Mouse (Mus musculus): ENCODE results near the gene Nrg3. TPM values are rescaled to one million over a fixed set of nuclear protein-coding genes. Genes with fewer than 3 reads are reported as not detected.

Gene Nrg3
- total RNA-seq (2021): 10 to 100 TPM; 71.0 to 79.6 TPM
- long read RNA-seq, experiment 1, partial matches to known transcripts: 1 of 10 reads
- long read RNA-seq, experiment 1, other reads (novel, unspliced or antisense): 9 of 10 reads
- long read RNA-seq, experiment 2, partial matches to known transcripts: 6 of 10 reads
- long read RNA-seq, experiment 2, other reads (novel, unspliced or antisense): 4 of 10 reads

DNA sequence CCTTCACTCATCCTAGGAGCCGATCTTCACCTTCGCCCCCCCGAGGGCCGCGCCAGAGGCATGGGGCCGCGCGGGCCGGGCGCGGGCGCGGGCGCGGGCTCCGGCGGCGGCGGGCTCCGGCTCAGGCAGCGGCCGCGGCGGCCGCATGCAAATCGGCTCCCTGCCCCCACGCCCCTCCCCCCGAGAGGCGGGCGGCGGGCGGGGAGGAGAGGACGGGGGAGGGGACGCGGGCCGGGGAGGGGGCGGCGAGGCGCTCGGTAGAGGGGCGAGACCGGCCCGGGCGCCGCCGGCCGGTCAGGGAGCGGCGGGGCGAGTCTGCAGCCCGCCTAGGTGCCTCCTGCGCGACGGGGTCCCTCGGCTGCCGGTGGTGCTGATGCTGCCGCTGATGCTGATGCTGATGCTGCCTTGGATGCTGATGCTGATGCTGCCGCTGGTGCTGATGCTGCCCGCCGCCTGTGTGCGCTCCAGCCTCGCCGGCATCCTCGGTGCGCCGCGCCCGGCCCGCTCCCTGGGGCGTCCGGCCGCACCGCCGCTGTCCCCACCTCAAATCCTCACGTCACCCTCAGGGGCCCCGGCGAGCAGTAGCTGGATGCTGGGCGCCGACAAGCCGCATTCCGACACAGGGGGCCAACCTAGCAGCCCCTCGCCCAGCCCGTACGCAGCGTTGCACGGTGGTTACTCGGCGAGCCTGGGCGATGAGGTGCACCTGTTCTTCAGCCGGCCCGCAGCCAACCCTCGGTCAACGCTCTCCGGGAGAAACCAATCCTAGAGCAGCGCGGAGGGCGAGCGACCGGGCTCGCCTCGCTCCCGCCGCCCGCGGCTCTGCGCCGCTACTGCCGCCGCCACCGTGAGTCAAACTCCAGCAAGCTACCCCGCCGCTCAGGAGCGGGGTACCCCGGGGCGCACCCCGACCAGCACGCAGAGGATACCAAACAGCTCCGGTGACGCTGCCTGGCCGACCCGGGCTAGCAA is at the start of gene Nrg3:
Gene Nrg3, minus strand, starts transcription at position 299 of the 972 bp plus-strand sequence.
- intact Hi-C loops (cut with DNase I): no loop called here
- DNase-seq (ENCODE audit: low spot score in 2 of 2): peak; percentile 62 to 67

GRCm38 (mm10) chr14:39508956-39509355 is 36.1 kb upstream of the Nrg3 start:
- intact Hi-C loops (cut with DNase I): no loop called here
- DNase-seq (ENCODE audit: low spot score in 2 of 2): no peak

DNA sequence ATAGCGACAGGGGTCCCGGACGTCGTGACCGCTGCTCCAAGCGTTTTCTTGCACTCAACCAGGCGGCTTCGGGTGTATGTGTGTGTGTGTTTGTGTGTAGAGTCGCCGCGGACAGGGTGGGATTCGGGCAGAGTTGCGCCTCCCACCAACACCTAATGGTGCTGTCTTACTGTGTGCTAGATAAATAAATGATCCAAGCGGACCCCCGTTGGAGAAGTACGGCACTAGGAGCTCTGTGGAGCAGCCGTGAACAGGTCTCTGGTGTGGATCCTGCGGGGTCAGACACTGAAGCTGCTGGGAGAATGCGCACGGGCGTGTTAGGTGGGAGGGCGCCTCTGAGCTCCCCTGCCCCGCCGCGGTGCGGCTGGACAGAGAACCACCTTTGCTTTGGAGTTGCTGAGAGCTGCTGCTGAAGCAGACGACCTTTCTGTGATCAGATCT is 903 bp upstream of the Nrg3 start:
- intact Hi-C loops (cut with DNase I): no loop called here
- DNase-seq (ENCODE audit: low spot score in 2 of 2): peak; percentile 45 to 56

DNA sequence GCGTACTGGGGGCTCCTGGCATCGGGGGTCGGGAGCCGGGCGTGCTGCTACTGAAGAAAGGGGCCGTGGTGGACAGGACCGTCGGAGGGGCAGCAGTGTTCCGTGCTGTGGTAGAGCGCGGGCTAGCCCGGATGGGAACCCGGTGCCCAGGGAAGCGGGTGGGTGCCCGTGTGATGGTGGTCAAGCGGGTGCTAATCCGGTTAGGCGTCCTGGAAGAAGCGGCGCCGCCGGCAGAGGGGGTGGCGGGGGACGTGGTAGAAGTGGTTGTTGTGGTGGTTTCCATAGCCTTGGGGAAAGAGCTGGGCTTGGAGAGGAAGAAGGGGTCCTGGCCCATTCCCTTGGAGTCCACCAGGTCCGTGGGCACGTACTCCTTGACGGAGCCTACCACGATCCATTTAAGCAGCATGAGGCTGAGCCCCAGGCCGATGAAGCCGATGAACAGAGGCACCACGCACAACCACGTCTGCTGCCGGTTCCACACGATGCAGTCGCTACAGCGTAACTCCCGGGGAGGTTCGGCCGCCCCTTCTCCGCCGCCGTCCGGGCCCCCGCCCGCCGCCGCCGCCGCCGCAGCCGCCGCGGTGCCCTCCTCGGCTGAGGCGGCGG is 639 bp downstream of the Nrg3 start:
- DNase-seq (ENCODE audit: low spot score in 2 of 2): peak; percentile 35 to 39
- intact Hi-C loops (cut with DNase I): no loop called here

DNA sequence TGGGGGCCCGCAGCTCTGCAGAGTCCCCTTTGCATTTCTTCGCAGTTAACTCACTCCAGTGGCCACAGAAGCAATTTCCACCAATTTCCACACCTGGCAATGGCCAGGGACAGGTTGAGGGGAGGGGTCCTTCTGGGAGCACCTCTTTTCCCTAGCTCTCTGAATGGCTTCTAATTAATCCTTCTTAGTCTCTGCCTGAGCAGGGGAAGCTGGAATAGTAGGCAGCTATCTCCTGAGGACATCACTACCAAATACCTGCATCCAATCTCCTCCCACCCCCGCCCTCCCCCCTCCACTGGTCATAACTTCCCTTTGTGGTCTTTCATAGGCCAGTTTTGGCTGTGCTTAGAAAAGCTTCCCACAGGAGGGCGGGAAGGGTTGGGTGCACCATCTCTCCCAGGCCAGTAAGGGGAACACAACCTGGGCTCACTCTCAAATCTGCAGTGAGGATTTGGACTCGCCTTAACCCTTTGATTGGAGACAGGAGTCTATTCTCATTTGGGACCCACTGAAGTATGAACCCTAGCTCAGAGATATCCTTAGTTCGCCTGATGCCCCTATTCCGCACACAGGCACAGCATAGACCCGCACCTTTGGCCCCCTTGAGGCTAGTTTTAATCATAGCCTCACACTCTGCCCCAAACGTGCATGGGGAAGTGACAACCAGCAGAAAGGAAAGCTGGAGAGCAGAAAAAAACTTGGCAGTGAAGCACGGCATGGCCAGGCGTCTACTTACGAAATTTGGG is 1.5 kb downstream of the Nrg3 start:
- peak in 1 of 2 experiments; percentile 9 for DNase-seq (ENCODE audit: low spot score in 2 of 2)
- intact Hi-C loops (cut with DNase I): no loop called here

- intact Hi-C loops (cut with DNase I): no loop called here
- DNase-seq (ENCODE audit: low spot score in 2 of 2): no peak
Observed at GRCm38 (mm10) chr14:39445501-39445900, 27.4 kb downstream of the Nrg3 start.

GRCm38 (mm10) chr14:39428503-39428902 is 44.4 kb downstream of the Nrg3 start:
- DNase-seq (ENCODE audit: low spot score in 2 of 2): no peak
- intact Hi-C loops (cut with DNase I): no loop called here

- no peak for DNase-seq (ENCODE audit: low spot score in 2 of 2)
Observed at GRCm38 (mm10) chr14:39421874-39422273, 51.0 kb downstream of the Nrg3 start.

DNA sequence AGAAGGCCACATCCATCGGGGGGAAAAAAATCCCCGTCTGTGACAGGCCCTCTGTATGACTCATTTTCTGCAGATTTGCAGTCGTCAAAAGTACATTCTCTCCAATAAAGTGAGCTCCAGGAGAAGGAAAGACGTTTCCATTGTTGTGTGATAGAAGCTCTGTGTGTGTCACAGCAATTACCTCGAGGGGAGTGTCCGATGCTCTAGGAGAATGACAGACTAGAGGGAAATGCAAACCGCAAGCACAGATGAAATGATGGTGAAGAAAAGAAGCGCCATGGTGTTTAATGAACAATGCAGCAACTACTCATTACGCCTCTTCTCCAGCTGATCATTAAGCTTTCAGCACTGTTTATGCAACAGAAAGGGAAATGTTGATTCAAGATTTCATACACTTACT is 59.6 kb downstream of the Nrg3 start:
- intact Hi-C loops (cut with DNase I): no loop called here
- DNase-seq (ENCODE audit: low spot score in 2 of 2): no peak

More at GRCm38 (mm10) chr14:39421874-39422273, 51.0 kb downstream of the Nrg3 start:
- intact Hi-C loops (cut with DNase I): no loop called here

DNA sequence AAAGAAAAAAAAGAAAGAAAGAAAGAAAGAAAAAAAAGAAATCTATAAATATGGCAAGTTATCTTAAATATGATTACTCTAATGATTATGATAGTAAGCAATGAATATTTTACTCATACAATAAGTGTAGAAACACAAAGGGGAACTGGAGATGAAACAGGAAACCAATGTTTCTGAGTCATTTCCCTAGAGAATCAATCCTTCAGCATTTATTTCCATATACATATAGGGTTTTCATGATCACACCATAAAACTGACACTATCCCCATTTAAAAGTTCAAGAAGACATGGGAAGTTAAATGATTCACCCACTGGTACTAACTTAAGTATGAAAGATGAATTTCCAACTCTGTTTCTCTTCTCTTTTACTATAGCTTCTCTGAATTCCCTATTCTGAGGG is 86.0 kb downstream of the Nrg3 start:
- intact Hi-C loops (cut with DNase I): no loop called here
- no peak for DNase-seq (ENCODE audit: low spot score in 2 of 2)

- intact Hi-C loops (cut with DNase I): no loop called here
- DNase-seq (ENCODE audit: low spot score in 2 of 2): no peak
Observed at GRCm38 (mm10) chr14:39381321-39381720, 91.6 kb downstream of the Nrg3 start.

- no peak for DNase-seq (ENCODE audit: low spot score in 2 of 2)
- intact Hi-C loops (cut with DNase I): no loop called here
Observed at GRCm38 (mm10) chr14:39373220-39373619, 99.7 kb downstream of the Nrg3 start.

GRCm38 (mm10) chr14:39356251-39356650 is 116.6 kb downstream of the Nrg3 start:
- peak; percentile 10 to 45 for DNase-seq (ENCODE audit: low spot score in 2 of 2)
- intact Hi-C loops (cut with DNase I): no loop called here

- DNase-seq (ENCODE audit: low spot score in 2 of 2): no peak
- intact Hi-C loops (cut with DNase I): no loop called here
Observed at GRCm38 (mm10) chr14:39351979-39352737, 120.7 kb downstream of the Nrg3 start.

DNA sequence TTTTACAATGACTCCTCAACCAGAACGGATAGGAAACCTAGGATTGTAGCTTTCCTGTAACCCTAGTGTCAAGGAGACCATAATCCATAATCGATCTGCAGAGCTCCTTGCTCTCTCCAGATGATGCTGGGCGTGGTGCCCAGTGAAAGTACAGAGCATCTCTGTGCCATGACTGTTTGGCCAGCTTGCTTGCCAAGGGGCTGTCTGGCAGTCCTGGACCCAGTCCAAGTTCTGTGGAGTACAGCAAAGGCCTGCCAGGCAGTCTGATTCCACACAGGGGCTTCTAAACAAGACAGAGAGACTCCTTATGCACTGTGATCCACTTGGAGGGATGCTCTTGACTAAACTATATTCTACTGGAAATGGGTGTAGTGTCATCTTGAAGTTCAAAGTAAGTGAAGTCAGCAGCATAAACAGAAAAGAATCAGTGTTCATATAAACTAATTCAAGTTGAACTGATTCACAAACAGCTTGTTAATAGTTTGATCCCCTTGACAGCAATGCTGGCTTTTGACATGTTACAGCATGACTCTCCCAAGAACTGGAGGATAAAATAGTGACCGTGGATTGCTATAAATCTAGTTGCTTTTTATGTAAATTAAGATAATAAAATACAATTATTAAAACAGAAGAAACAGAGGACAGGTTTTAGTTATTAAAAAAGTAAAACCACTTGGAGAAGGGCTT is 155.3 kb downstream of the Nrg3 start:
- peak; percentile 72 to 74 for DNase-seq (ENCODE audit: low spot score in 2 of 2)
- intact Hi-C loops (cut with DNase I): no loop called here

GRCm38 (mm10) chr14:39314111-39314510 is 158.8 kb downstream of the Nrg3 start:
- intact Hi-C loops (cut with DNase I): no loop called here
- DNase-seq (ENCODE audit: low spot score in 2 of 2): no peak

- no peak for DNase-seq (ENCODE audit: low spot score in 2 of 2)
- intact Hi-C loops (cut with DNase I): no loop called here
Observed at GRCm38 (mm10) chr14:39265121-39265520, 207.8 kb downstream of the Nrg3 start.

DNA sequence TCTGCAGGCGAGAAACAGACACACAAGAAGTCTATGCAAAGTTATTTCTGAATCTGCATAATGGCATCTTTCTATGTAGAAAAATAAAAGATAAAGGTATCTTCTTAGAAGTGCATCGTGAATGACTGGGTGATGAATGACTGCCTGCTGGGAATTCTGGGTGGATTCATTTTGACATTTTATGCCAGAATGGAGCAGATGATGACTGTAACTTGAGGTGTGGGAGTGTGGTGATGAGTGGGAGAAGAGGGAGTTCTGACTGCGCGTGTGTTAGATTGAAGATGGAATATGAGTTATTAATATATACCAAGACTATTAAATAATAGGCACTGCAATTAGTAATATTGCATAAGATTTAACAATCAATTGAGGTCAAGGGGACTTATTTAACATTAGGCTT is 208.5 kb downstream of the Nrg3 start:
- no peak for DNase-seq (ENCODE audit: low spot score in 2 of 2)
- intact Hi-C loops (cut with DNase I): no loop called here
